Mouse (Mus musculus): ENCODE data around the gene 9930021J03Rik. TPM values are rescaled to one million over a fixed set of nuclear protein-coding genes. Genes with fewer than 3 reads are reported as not detected.

Gene 9930021J03Rik
- total RNA-seq, 2 experiments from 2014 or later, result 40.9 to 41.2 TPM

GRCm38 (mm10) chr19:29675562-29676078, 130.2 kb downstream of the 9930021J03Rik start:
- DNase-seq (ENCODE audit: low spot score in 2 of 2), result no peak
- no peak for TF ChIP-seq CTCF (conservative IDR thresholded peaks at IDR 0.05)
- Histone ChIP-seq H3K27ac (no peak overlapping the region), H3K4me3 (no peak overlapping the region)

- Histone ChIP-seq H3K4me3 (no peak overlapping the region), H3K27ac (no peak overlapping the region)
- no peak for DNase-seq (ENCODE audit: low spot score in 2 of 2)
- TF ChIP-seq CTCF (conservative IDR thresholded peaks at IDR 0.05), result no peak
These were observed 130.8 kb downstream of the 9930021J03Rik start for GRCm38 (mm10) chr19:29674946-29675345.

- no peak overlapping the region for H3K27ac ChIP-seq
- H3K4me3 ChIP-seq, result no peak overlapping the region
- no peak for DNase-seq (ENCODE audit: low spot score in 2 of 2)
- no peak for TF ChIP-seq CTCF (conservative IDR thresholded peaks at IDR 0.05)
These were observed 133.1 kb downstream of the 9930021J03Rik start for GRCm38 (mm10) chr19:29672660-29673059.

- H3K27ac ChIP-seq, result no peak overlapping the region
- no peak overlapping the region for H3K4me3 ChIP-seq
- no peak for DNase-seq (ENCODE audit: low spot score in 2 of 2)
- no peak for TF ChIP-seq CTCF (conservative IDR thresholded peaks at IDR 0.05)
These were observed 134.6 kb downstream of the 9930021J03Rik start for GRCm38 (mm10) chr19:29671160-29671559.

GRCm38 (mm10) chr19:29670247-29670646, 135.5 kb downstream of the 9930021J03Rik start:
- peak in 1 of 2 experiments; percentile 6 for DNase-seq (ENCODE audit: low spot score in 2 of 2)

GRCm38 (mm10) chr19:29668135-29668534, 137.7 kb downstream of the 9930021J03Rik start:
- no peak for TF ChIP-seq CTCF (conservative IDR thresholded peaks at IDR 0.05)
- Histone ChIP-seq H3K4me3 (no peak overlapping the region), H3K27ac (no peak overlapping the region)
- DNase-seq (ENCODE audit: low spot score in 2 of 2), result peak in 1 of 2 experiments; percentile 1

More at GRCm38 (mm10) chr19:29670247-29670646, 135.5 kb downstream of the 9930021J03Rik start:
- H3K27ac ChIP-seq, result no peak overlapping the region
- TF ChIP-seq CTCF (conservative IDR thresholded peaks at IDR 0.05), result no peak
- H3K4me3 ChIP-seq, result no peak overlapping the region

- Histone ChIP-seq H3K4me3 (no peak overlapping the region), H3K27ac (no peak overlapping the region)
- TF ChIP-seq CTCF (conservative IDR thresholded peaks at IDR 0.05), result no peak
- peak in 1 of 2 experiments; percentile 6 for DNase-seq (ENCODE audit: low spot score in 2 of 2)
These were observed 138.7 kb downstream of the 9930021J03Rik start for GRCm38 (mm10) chr19:29666965-29667594.

GRCm38 (mm10) chr19:29666164-29666563, 139.6 kb downstream of the 9930021J03Rik start:
- no peak for TF ChIP-seq CTCF (conservative IDR thresholded peaks at IDR 0.05)
- Histone ChIP-seq H3K27ac (no peak overlapping the region), H3K4me3 (no peak overlapping the region)
- no peak for DNase-seq (ENCODE audit: low spot score in 2 of 2)

- no peak for DNase-seq (ENCODE audit: low spot score in 2 of 2)
- no peak overlapping the region for H3K27ac ChIP-seq
- no peak overlapping the region for H3K4me3 ChIP-seq
- TF ChIP-seq CTCF (conservative IDR thresholded peaks at IDR 0.05), result no peak
These were observed 140.9 kb downstream of the 9930021J03Rik start for GRCm38 (mm10) chr19:29664934-29665333.

Other genes with a start within 250 kb of the 9930021J03Rik start
- 10 to 100 TPM; 57.0 to 59.3 TPM for gene Ermp1, start 157.6 kb downstream of the 9930021J03Rik start, total RNA-seq (2021)
- gene Mlana, start 108.2 kb downstream of the 9930021J03Rik start, total RNA-seq (2021), result under 1 TPM; 0.56 to 0.79 TPM
- gene Ranbp6, start 7.0 kb upstream of the 9930021J03Rik start, total RNA-seq (2021), result 10 to 100 TPM; 34.7 TPM
- 10 to 100 TPM; 50.9 to 55.7 TPM for gene Il33, start 119.1 kb upstream of the 9930021J03Rik start, total RNA-seq (2021)
- gene Trpd52l3, start 197.8 kb upstream of the 9930021J03Rik start, total RNA-seq (2021), result not detected
- 10 to 100 TPM; 63.5 to 69.5 TPM for gene Uhrf2, start 224.5 kb upstream of the 9930021J03Rik start, total RNA-seq (2021)

All from layer of hippocampus, adult 2 months (tissue).